Mouse (Mus musculus): ENCODE results near the gene Kirrel3. TPM values are rescaled to one million over a fixed set of nuclear protein-coding genes. Genes with fewer than 3 reads are reported as not detected.

Kirrel3 gene
- polyA plus RNA-seq, 1 experiment from 2014 or later: 0.06 TPM

- Histone ChIP-seq H3K9me3 (replicated peaks; ENCODE audit: control insufficient read depth, low read length) (no peaks in the 10 kb centered on the region), H3K27me3 (ENCODE audit: control insufficient read depth, insufficient read depth, low read depth, low read length) (no peaks in the 10 kb centered on the region), H3K27ac (ENCODE audit: low read length) (no peak overlapping the region), H3K4me2 (ENCODE audit: low read depth, low read length) (no peak overlapping the region), H3K4me3 (ENCODE audit: low read depth, low read length) (no peak overlapping the region), H3K36me3 (ENCODE audit: control insufficient read depth, insufficient read depth) (no peaks in the 10 kb centered on the region), H3K4me1 (ENCODE audit: control insufficient read depth, low read depth, low read length) (peaks cover 14% of the 10 kb centered on the region), H3K9ac (ENCODE audit: low read depth, low read length) (no peak overlapping the region)
- no peak for ATAC-seq (ENCODE audit: low read depth)
- 64% methylated on average over 5 of the region's 5 CpGs for WGBS (ENCODE audit: insufficient replicate concordance)
These were observed 574.2 kb downstream of the Kirrel3 start for GRCm38 (mm10) chr9:35059881-35060280.

GRCm38 (mm10) chr9:35061446-35061845, 575.8 kb downstream of the Kirrel3 start:
- H3K36me3 ChIP-seq (ENCODE audit: control insufficient read depth, insufficient read depth): no peaks in the 10 kb centered on the region
- no peak overlapping the region for H3K4me2 ChIP-seq (ENCODE audit: low read depth, low read length)
- H3K4me1 ChIP-seq (ENCODE audit: control insufficient read depth, low read depth, low read length): peaks cover 14% of the 10 kb centered on the region
- H3K9ac ChIP-seq (ENCODE audit: low read depth, low read length): no peak overlapping the region
- H3K9me3 ChIP-seq (replicated peaks; ENCODE audit: control insufficient read depth, low read length): no peaks in the 10 kb centered on the region
- H3K27ac ChIP-seq (ENCODE audit: low read length): no peak overlapping the region
- no peak overlapping the region for H3K4me3 ChIP-seq (ENCODE audit: low read depth, low read length)
- WGBS (ENCODE audit: insufficient replicate concordance): 28% methylated on average over 2 of the region's 2 CpGs
- H3K27me3 ChIP-seq (ENCODE audit: control insufficient read depth, insufficient read depth, low read depth, low read length): no peaks in the 10 kb centered on the region
- ATAC-seq (ENCODE audit: low read depth): no peak
